Mouse (Mus musculus) left cerebral cortex, postnatal 14 days (tissue): Measurements from ENCODE around the gene Gm26938. TPM values are rescaled to one million over a fixed set of nuclear protein-coding genes. Genes with fewer than 3 reads are reported as not detected.
A peak's percentile ranks its signal among the peaks of the same experiment; 100 is the strongest.

Experiments
- DNase-seq, 2 experiments: peaks; one replicate each; pipeline ENCODE4 v3.0.0; 2021 to 2022; ENCODE audit warnings: low spot score in 2 of 2, mixed read lengths in 1 of 2
- intact Hi-C: fragments of 180-260 bp; cut with DNase I; formaldehyde crosslinking; loops from one replicate; pipeline ENCODE4 v1.15.1; 2025
- long read RNA-seq, 2 experiments: library from polyadenylated mRNA; stranded (forward); transcript quantifications; one replicate each; pipeline ENCODE4 v2.0.0; 2021
- total RNA-seq, 2 experiments: library from RNA; stranded (reverse); gene quantifications; 2 replicates each; pipeline ENCODE4 v1.2.3; 2021

Gm26938 gene
- not detected for total RNA-seq
- long read RNA-seq, experiment 1: 0 reads
- long read RNA-seq, experiment 2: 0 reads

- peak; percentile 84 to 90 for DNase-seq
- intact Hi-C loops: no loop called here
Observed at GRCm38 (mm10) chr5:139826357-139827055, at the start of gene Gm26938, which contains the start of gene Psmg3. Gene Gm26938 (minus strand): TSS chr5:139826407. Gene Psmg3 (minus strand): TSS chr5:139826885.

DNA sequence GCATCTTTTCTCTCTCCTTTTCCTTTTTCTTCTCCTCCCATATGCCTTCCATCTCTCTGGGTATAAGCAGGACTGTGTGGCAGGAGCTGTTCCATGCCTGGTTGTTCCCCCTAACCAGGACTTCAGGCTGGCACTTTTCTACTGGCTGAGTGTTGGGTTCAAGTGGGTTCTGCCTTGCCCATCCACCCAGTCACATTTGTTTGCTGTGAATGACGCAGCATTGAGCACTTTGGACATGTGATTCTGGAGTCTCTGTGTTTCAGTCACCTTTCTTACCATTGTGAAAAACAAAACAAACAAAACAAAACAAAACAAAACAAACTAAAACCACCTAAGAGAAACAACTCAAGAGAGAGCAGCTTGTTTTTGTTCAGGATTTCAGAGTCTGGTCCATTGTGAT lies 45.3 kb upstream of the Gm26938 start:
- no peak for DNase-seq
- intact Hi-C loops: no loop called here

DNA sequence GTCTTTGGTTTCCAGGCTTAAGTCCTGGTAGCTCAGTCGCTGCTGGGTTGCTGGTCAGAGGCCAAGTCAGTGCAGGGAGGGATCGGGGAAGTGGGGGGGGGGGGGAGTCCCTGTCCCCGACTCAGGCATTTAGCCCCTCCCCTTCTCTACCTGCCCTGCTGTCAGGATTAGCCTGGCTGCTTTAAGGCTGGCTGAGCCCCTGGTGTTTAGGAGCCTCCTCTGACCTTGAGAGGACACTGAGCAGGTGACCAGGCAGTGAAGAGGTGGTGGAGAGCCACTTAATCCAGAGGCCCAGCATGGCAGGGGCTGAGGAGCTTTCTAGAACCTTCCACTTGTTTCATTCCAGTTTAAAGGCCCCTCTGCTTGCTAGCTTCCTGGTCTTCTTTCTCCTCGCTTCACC lies 44.7 kb upstream of the Gm26938 start:
- intact Hi-C loops: no loop called here
- DNase-seq: no peak

DNA sequence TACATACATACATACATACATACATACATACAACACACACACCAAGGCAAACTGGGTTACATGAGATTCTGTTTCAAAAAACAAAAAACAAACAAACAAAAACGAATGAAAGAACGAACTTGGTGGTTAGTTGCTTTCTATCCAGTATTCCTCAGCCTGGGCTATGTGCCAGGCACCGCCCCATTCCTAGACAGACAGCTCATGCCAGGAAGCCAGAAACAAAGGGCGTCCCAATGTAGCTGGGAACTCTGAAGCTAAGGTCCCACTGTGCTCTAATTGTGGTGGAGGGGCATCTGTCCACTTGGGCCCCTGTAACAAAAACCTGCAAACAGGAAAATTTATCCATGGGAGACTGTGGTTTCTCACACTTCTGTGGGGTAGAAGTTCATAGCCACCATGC lies 36.6 kb upstream of the Gm26938 start:
- DNase-seq: peak; percentile 44
- intact Hi-C loops: no loop called here

DNA sequence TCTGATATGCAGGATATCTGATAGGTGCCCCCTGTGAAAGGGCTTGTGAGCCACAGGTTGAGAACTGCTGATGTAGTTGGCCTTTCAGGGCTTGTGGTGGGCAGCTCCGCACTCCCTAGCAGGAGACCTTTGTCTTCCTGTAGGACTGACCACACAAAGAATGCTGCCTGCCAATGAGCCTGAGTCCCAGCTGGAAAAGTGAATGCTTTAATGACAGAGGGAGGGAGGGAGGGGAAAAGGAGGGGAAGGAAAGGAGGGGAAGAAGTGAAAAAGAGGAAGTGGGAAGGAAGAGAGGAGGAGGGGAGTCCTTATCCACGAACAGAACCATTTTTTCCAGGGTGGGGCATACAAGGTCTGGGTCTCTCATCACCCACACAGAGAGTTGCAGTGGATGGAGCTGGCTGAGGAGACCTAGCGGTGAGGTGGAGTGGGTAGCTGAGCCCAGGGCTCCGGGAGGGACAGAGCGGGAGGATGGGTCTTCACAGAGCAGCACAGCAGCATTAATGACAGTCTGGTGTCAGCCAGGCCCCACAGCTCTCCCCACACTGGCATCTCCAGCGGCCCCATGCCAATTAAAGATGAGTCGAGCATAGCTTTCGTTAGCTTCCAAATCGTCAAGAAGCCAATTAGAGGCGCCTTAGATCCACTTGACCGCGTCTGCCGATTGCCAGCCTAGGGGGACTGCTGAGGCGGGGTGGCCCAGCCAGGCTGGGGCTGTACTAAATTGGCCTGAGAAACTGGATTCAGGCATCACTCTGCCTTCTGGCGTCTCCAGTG lies 34.3 kb upstream of the Gm26938 start:
- no peak for DNase-seq
- intact Hi-C loops: no loop called here

- DNase-seq: no peak
Observed at GRCm38 (mm10) chr5:139849626-139850320, 23.6 kb upstream of the Gm26938 start.

GRCm38 (mm10) chr5:139839142-139839541 lies 12.9 kb upstream of the Gm26938 start:
- intact Hi-C loops: loop anchor here (5.0 to 10.0 kb wide), 5 partner anchors 303 to 573 kb away; partner anchors contain the start of gene Mrm2
- DNase-seq: no peak

More at GRCm38 (mm10) chr5:139849626-139850320, 23.6 kb upstream of the Gm26938 start:
- intact Hi-C loops: no loop called here

GRCm38 (mm10) chr5:139838476-139838892 lies 12.3 kb upstream of the Gm26938 start:
- DNase-seq: peak; percentile 36 to 74
- intact Hi-C loops: loop anchor here (5.0 to 10.0 kb wide), 5 partner anchors 304 to 574 kb away; partner anchors contain the start of gene Mrm2

- intact Hi-C loops: loop anchor here (5.0 to 10.0 kb wide), 5 partner anchors 307 to 577 kb away; partner anchors contain the start of gene Mrm2
- DNase-seq: peak in 1 of 2 experiments; percentile 24
Observed at GRCm38 (mm10) chr5:139835706-139836105, 9.5 kb upstream of the Gm26938 start.

- intact Hi-C loops: loop anchor here (10.0 kb wide), 1 partner anchor 353 kb away; no protein-coding TSS in a partner anchor
- no peak for DNase-seq
Observed at GRCm38 (mm10) chr5:139832125-139832524, 5.9 kb upstream of the Gm26938 start.

- DNase-seq: no peak
- intact Hi-C loops: loop anchor here (10.0 kb wide), 1 partner anchor 354 kb away; no protein-coding TSS in a partner anchor
Observed at GRCm38 (mm10) chr5:139830734-139831133, 4.5 kb upstream of the Gm26938 start.

GRCm38 (mm10) chr5:139829384-139829783 lies 3.2 kb upstream of the Gm26938 start:
- DNase-seq: peak; percentile 62 to 84
- intact Hi-C loops: no loop called here

DNA sequence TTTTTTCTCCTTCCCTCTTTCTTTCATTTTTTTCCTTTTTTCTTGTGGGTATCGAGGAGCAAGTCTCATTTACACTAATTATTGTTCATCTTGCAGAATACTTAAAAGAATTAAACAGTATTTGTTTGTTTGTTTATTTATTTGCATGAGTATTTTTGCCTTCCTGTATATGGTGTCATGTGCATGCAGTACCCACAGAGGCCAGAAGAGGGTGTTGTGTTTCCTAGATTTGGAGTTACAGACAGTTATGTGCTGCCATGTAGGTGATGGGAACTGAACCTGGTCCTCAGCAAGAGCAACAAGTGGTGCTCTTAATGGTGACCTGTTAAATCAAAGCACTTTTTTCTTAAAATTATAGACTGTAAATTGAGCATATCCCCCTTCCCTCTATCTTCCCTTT lies 1.4 kb upstream of the Gm26938 start:
- intact Hi-C loops: no loop called here
- no peak for DNase-seq

DNA sequence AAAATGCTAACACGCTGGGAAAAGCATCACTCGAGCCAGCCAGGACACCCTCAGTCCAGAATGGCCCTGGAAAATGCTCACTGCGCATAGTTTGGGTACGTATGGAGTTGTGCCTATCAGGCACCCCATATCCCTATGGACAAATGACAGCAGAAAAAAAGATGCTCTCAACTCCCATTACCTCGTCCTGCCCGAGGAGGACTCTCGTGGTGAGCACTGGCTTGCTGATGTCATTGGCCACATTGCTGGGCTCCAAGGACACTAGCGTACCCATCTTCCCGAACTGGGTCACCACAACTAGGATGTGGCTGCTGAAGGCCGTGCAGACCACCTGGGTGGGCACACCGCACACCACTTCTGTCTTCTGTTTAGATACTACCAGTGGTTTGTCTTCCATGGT lies 260 bp downstream of the Gm26938 start:
- intact Hi-C loops: no loop called here
- no peak for DNase-seq

- intact Hi-C loops: no loop called here
- no peak for DNase-seq
Observed at GRCm38 (mm10) chr5:139824531-139824930, 1.7 kb downstream of the Gm26938 start.

DNA sequence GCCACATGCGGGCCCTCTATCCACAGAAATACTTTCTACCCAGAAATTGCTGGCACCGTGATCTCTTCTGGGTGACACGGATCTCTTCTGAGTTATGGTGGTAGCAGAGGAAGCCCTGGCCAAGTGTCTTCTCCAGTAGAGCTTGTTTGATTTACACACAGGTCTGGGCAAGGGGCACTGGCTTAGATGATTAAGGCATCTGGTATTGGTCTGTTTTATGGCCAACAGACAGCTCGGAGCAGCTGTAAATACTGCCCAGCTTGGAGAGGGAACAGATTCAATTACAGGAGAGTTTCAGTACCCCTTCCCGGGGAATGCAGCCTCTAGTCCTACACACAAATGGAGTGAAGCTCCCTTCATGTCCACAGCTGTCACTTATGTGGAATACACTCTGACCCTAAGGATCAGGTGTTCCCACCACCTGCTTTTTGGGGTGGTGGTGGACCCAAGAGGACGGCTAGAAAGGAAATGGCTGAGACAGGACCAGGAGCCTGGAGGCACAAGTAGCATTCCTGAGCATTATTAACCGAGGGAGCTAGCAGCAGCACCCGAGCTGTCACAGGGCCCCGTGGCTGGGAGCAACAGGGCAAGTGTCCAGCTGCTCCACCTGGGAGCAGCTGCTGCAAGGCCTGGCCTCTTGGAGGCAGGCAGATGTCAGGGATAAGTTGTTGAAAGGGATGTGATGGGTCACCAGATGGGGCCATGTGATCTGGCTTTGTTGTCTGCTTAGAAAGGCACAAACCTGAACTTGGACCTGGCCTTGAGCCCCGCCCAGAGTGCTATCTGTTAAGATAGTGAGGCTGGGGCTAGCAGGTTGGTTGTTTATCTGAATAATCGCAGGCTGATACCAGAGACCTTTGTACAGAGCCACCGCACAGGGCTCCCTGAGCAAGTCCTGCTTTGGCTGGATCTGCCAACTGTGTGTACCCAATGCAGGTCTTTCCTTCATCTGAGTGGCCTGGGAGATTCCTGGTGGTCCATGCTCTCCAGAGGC lies 4.4 kb downstream of the Gm26938 start:
- intact Hi-C loops: no loop called here
- DNase-seq: no peak

- intact Hi-C loops: no loop called here
- no peak for DNase-seq
Observed at GRCm38 (mm10) chr5:139819538-139820181, 6.5 kb downstream of the Gm26938 start, which contains the start of gene Tmem184a. Gene Tmem184a (minus strand): TSS chr5:139819917.

- intact Hi-C loops: no loop called here
- DNase-seq: peak; percentile 34 to 39
Observed at GRCm38 (mm10) chr5:139818801-139819200, 7.4 kb downstream of the Gm26938 start.
